Mouse (Mus musculus) forelimb bud, embryonic 11.5 days (tissue): ENCODE measurements at regions not wholly inside any gene's neighbourhood (a gene's known extent, or its start where the extent isn't known, plus 50 kb on each side); places are given as distances from the start of the nearest gene placed in this dataset.

ENCODE experiments used
- DNase-seq: peaks from one replicate; pipeline ENCODE4 v3.0.0-alpha.2; 2012; ENCODE audit warnings: low read depth, low spot score

GRCm38 (mm10) chr1:91611281-91611680 lies 70.9 kb downstream of the Asb1 start:
- no peak for DNase-seq

GRCm38 (mm10) chr1:91611694-91612093 lies 71.3 kb downstream of the Asb1 start:
- peak; percentile 55 for DNase-seq

GRCm38 (mm10) chr1:91612912-91613311 lies 72.6 kb downstream of the Asb1 start:
- no peak for DNase-seq

- no peak for DNase-seq
Measured at GRCm38 (mm10) chr1:91615396-91615795, 75.1 kb downstream of the Asb1 start.

- peak; percentile 28 for DNase-seq
Measured at GRCm38 (mm10) chr1:91618527-91619135, 78.3 kb downstream of the Asb1 start.

GRCm38 (mm10) chr1:91621141-91621540 lies 80.8 kb downstream of the Asb1 start:
- DNase-seq, result no peak

- DNase-seq, result no peak
Measured at GRCm38 (mm10) chr1:91622874-91623273, 82.5 kb downstream of the Asb1 start.

- DNase-seq, result no peak
Measured at GRCm38 (mm10) chr1:91624028-91624427, 83.7 kb downstream of the Asb1 start.

- no peak for DNase-seq
Measured at GRCm38 (mm10) chr1:91624531-91625300, 84.4 kb downstream of the Asb1 start.

- DNase-seq, result no peak
Measured at GRCm38 (mm10) chr1:91626090-91626489, 85.7 kb downstream of the Asb1 start.

- DNase-seq, result no peak
Measured at GRCm38 (mm10) chr1:91630206-91630605, 89.9 kb downstream of the Asb1 start.

- no peak for DNase-seq
Measured at GRCm38 (mm10) chr1:91630871-91631410, 90.6 kb downstream of the Asb1 start.

GRCm38 (mm10) chr1:91632906-91633493 lies 92.7 kb downstream of the Asb1 start:
- peak; percentile 21 for DNase-seq

- DNase-seq, result no peak
Measured at GRCm38 (mm10) chr1:91636571-91636970, 96.2 kb downstream of the Asb1 start.

GRCm38 (mm10) chr1:91640551-91640950 lies 100.2 kb downstream of the Asb1 start:
- no peak for DNase-seq

- no peak for DNase-seq
Measured at GRCm38 (mm10) chr1:91658991-91659441, 118.7 kb downstream of the Asb1 start.

GRCm38 (mm10) chr1:91659486-91659885 lies 119.1 kb downstream of the Asb1 start:
- no peak for DNase-seq

- no peak for DNase-seq
Measured at GRCm38 (mm10) chr1:91663289-91663688, 122.9 kb downstream of the Asb1 start.

- DNase-seq, result no peak
Measured at GRCm38 (mm10) chr1:91664622-91665021, 124.3 kb downstream of the Asb1 start.

GRCm38 (mm10) chr1:91668530-91668929 lies 128.2 kb downstream of the Asb1 start:
- no peak for DNase-seq

- no peak for DNase-seq
Measured at GRCm38 (mm10) chr1:91670980-91671379, 130.3 kb upstream of the Twist2 start.

- no peak for DNase-seq
Measured at GRCm38 (mm10) chr1:91674082-91674655, 127.1 kb upstream of the Twist2 start.
